Mouse (Mus musculus): Measurements from ENCODE around the gene Rsu1. TPM values are rescaled to one million over a fixed set of nuclear protein-coding genes. Genes with fewer than 3 reads are reported as not detected.

The Rsu1 gene
- total RNA-seq, 2 experiments from 2014 or later = 29.8 to 33.3 TPM

GRCm38 (mm10) chr2:13090841-13091240 lies 180.4 kb downstream of the Rsu1 start:
- DNase-seq (ENCODE audit: low spot score in 2 of 2) = no peak
- intact Hi-C loops (cut with DNase I) = no loop called here

- DNase-seq (ENCODE audit: low spot score in 2 of 2) = no peak
- intact Hi-C loops (cut with DNase I) = no loop called here
Observed at GRCm38 (mm10) chr2:13089861-13090260, 181.4 kb downstream of the Rsu1 start.

GRCm38 (mm10) chr2:13088266-13088665 lies 182.9 kb downstream of the Rsu1 start:
- intact Hi-C loops (cut with DNase I) = no loop called here
- peak; percentile 22 to 56 for DNase-seq (ENCODE audit: low spot score in 2 of 2)

- DNase-seq (ENCODE audit: low spot score in 2 of 2) = no peak
- intact Hi-C loops (cut with DNase I) = no loop called here
Observed at GRCm38 (mm10) chr2:13087811-13088210, 183.4 kb downstream of the Rsu1 start.

- intact Hi-C loops (cut with DNase I) = no loop called here
- no peak for DNase-seq (ENCODE audit: low spot score in 2 of 2)
Observed at GRCm38 (mm10) chr2:13084223-13084622, 187.0 kb downstream of the Rsu1 start.

GRCm38 (mm10) chr2:13080476-13080875 lies 190.7 kb downstream of the Rsu1 start:
- intact Hi-C loops (cut with DNase I) = no loop called here

GRCm38 (mm10) chr2:13072243-13072642 lies 199.0 kb downstream of the Rsu1 start:
- DNase-seq (ENCODE audit: low spot score in 2 of 2) = peak in 1 of 2 experiments; percentile 28
- intact Hi-C loops (cut with DNase I) = no loop called here

More at GRCm38 (mm10) chr2:13080476-13080875, 190.7 kb downstream of the Rsu1 start:
- DNase-seq (ENCODE audit: low spot score in 2 of 2) = no peak

- peak; percentile 69 to 82 for DNase-seq (ENCODE audit: low spot score in 2 of 2)
- intact Hi-C loops (cut with DNase I) = loop anchor here (1.0 to 2.0 kb wide), 2 partner anchors 49 to 128 kb away; partner anchors contain the start of gene C1ql3
Observed at GRCm38 (mm10) chr2:13060426-13061170, 210.6 kb downstream of the Rsu1 start.

- no peak for DNase-seq (ENCODE audit: low spot score in 2 of 2)
- intact Hi-C loops (cut with DNase I) = no loop called here
Observed at GRCm38 (mm10) chr2:13048649-13049048, 222.6 kb downstream of the Rsu1 start.

GRCm38 (mm10) chr2:13044555-13044954 lies 226.7 kb downstream of the Rsu1 start:
- DNase-seq (ENCODE audit: low spot score in 2 of 2) = no peak
- intact Hi-C loops (cut with DNase I) = no loop called here

GRCm38 (mm10) chr2:13039785-13040184 lies 231.4 kb downstream of the Rsu1 start:
- DNase-seq (ENCODE audit: low spot score in 2 of 2) = no peak
- intact Hi-C loops (cut with DNase I) = no loop called here

GRCm38 (mm10) chr2:13038772-13039171 lies 232.4 kb downstream of the Rsu1 start:
- peak in 1 of 2 experiments; percentile 4 for DNase-seq (ENCODE audit: low spot score in 2 of 2)
- intact Hi-C loops (cut with DNase I) = no loop called here

Other genes starting within 250 kb of the Rsu1 start
- under 1 TPM; 0.22 to 0.32 TPM for gene Cubn, start 220.4 kb upstream of the Rsu1 start, total RNA-seq (2021)